Mouse (Mus musculus) kidney, embryonic 14.5 days (tissue): ENCODE measurements around the gene Shroom3. TPM values are rescaled to one million over a fixed set of nuclear protein-coding genes. Genes with fewer than 3 reads are reported as not detected.

Experiments
- ATAC-seq: fragments of 200-750 bp; cut with Nextera tagmentation; 2 replicates; pipeline ENCODE4 v1.8.0; 2017; ENCODE audit warnings: moderate number of reproducible peaks, mild to moderate bottlenecking, moderate TSS enrichment, moderate library complexity; ENCODE audit not compliant: low FRiP score, low TSS enrichment
- H3K27ac ChIP-seq: fragments of 300-500 bp; sonication (generic); 2 replicates; pipeline ENCODE4 v1.5.1; 2014; ENCODE audit warnings: low read depth, mild to moderate bottlenecking, low read length, moderate library complexity, mixed read lengths
- H3K27me3 ChIP-seq: fragments of 300-500 bp; sonication (generic); 2 replicates; pipeline ENCODE4 v1.6.1; 2014; ENCODE audit warnings: mild to moderate bottlenecking, low read length; ENCODE audit not compliant: control insufficient read depth, insufficient read depth
- H3K36me3 ChIP-seq: fragments of 300-500 bp; sonication (generic); 2 replicates; pipeline ENCODE4 v1.6.1; 2014; ENCODE audit warnings: low read length, mixed read lengths; ENCODE audit not compliant: control insufficient read depth, insufficient read depth
- H3K4me1 ChIP-seq: fragments of 300-500 bp; sonication (generic); 2 replicates; pipeline ENCODE4 v1.6.1; 2014; ENCODE audit warnings: low read length, mixed read lengths; ENCODE audit not compliant: control insufficient read depth, insufficient read depth
- H3K4me2 ChIP-seq: fragments of 300-500 bp; sonication (generic); replicated peaks from 2 replicates; pipeline ENCODE4 v1.6.1; 2014; ENCODE audit warnings: low read depth, mild to moderate bottlenecking, low read length
- H3K4me3 ChIP-seq: fragments of 300-500 bp; sonication (generic); 2 replicates; pipeline ENCODE4 v1.5.1; 2014; ENCODE audit warnings: mild to moderate bottlenecking, low read length
- H3K9ac ChIP-seq: fragments of 300-500 bp; sonication (generic); 2 replicates; pipeline ENCODE4 v1.6.1; 2014; ENCODE audit warnings: low read depth, mild to moderate bottlenecking, low read length, moderate library complexity
- H3K9me3 ChIP-seq: fragments of 300-500 bp; sonication (generic); 2 replicates; pipeline ENCODE4 v1.6.1; 2016; ENCODE audit warnings: low read length; ENCODE audit not compliant: control insufficient read depth
- WGBS: fragments of 180-500 bp; shearing (Covaris S2); extraction: QIAGEN DNeasy Blood & Tissue Kit; methylation state at CpG from one replicate; pipeline ENCODE4 v1.1.7; 2014; 5-methylcytosine and 5-hydroxymethylcytosine counted together
- polyA plus RNA-seq: library from polyadenylated mRNA; unstranded; fragments of >200 nt; fragmentation: Nextera tagmentation; extraction: Ambion mirVana; gene quantifications from 2 replicates; pipeline ENCODE4 v1.2.1, GENCODE M21; 2014

Shroom3 gene
- polyA plus RNA-seq, 1 experiment from 2014 or later = 16.0 TPM

GRCm38 (mm10) chr5:92675574-92675920, 7.7 kb upstream of the Shroom3 start:
- peak overlapping the region; percentile 32; the same call in 1 of the 2 replicates for H3K9ac ChIP-seq
- H3K9me3 ChIP-seq = no peaks in the 10 kb centered on the region
- under 1% methylated on average over 9 of the region's 9 CpGs for WGBS
- no peak for ATAC-seq
- no peaks in the 10 kb centered on the region for H3K36me3 ChIP-seq
- H3K4me3 ChIP-seq = peak overlapping the region; percentile 44
- H3K27me3 ChIP-seq = no peaks in the 10 kb centered on the region
- 0 out of 2 replicates have a peak, but pooled peaks cover 12% of the 10 kb centered on the region for H3K4me1 ChIP-seq
- H3K4me2 ChIP-seq = peak overlapping the region; percentile 79
- no peak overlapping the region for H3K27ac ChIP-seq

GRCm38 (mm10) chr5:92679441-92679840, 3.8 kb upstream of the Shroom3 start:
- H3K4me1 ChIP-seq = peaks cover 12% of the 10 kb centered on the region; the same call in 1 of the 2 replicates
- no peak overlapping the region for H3K27ac ChIP-seq
- H3K9ac ChIP-seq = no peak overlapping the region
- H3K9me3 ChIP-seq = no peaks in the 10 kb centered on the region
- no peak for ATAC-seq
- no peak overlapping the region for H3K4me2 ChIP-seq
- H3K27me3 ChIP-seq = peaks cover 6% of the 10 kb centered on the region; the same call in 1 of the 2 replicates
- no peak overlapping the region for H3K4me3 ChIP-seq
- no peaks in the 10 kb centered on the region for H3K36me3 ChIP-seq
- 37% methylated on average over 4 of the region's 4 CpGs for WGBS

GRCm38 (mm10) chr5:92681861-92682260, 1.4 kb upstream of the Shroom3 start:
- Histone ChIP-seq H3K4me2 (no peak overlapping the region), H3K4me1 (no peaks in the 10 kb centered on the region; the same call in 1 of the 2 replicates), H3K27me3 (peaks cover 6% of the 10 kb centered on the region; the same call in 1 of the 2 replicates), H3K9ac (no peak overlapping the region), H3K36me3 (no peaks in the 10 kb centered on the region), H3K9me3 (no peaks in the 10 kb centered on the region), H3K27ac (no peak overlapping the region), H3K4me3 (no peak overlapping the region)
- ATAC-seq = no peak
- WGBS = 92% methylated on average over 10 of the region's 10 CpGs

GRCm38 (mm10) chr5:92682621-92683348, 450 bp upstream of the Shroom3 start:
- no peaks in the 10 kb centered on the region for H3K36me3 ChIP-seq
- WGBS = 2% methylated on average over 39 of the region's 39 CpGs
- H3K4me1 ChIP-seq = no peaks in the 10 kb centered on the region; the same call in 1 of the 2 replicates
- no peaks in the 10 kb centered on the region for H3K9me3 ChIP-seq
- H3K27me3 ChIP-seq = peaks cover 6% of the 10 kb centered on the region; the same call in 1 of the 2 replicates
- H3K4me3 ChIP-seq = peak overlapping the region; percentile 44
- no peak overlapping the region for H3K27ac ChIP-seq
- no peak for ATAC-seq
- peak overlapping the region; percentile 50 for H3K9ac ChIP-seq
- peak overlapping the region; percentile 89 for H3K4me2 ChIP-seq

- no peak overlapping the region for H3K9ac ChIP-seq
- H3K9me3 ChIP-seq = 0 out of 2 replicates have a peak, but pooled peaks cover 2% of the 10 kb centered on the region
- peak overlapping the region; percentile 89 for H3K4me2 ChIP-seq
- no peaks in the 10 kb centered on the region for H3K36me3 ChIP-seq
- peak overlapping the region; percentile 44 for H3K4me3 ChIP-seq
- no peaks in the 10 kb centered on the region; the same call in 1 of the 2 replicates for H3K4me1 ChIP-seq
- ATAC-seq = no peak
- H3K27ac ChIP-seq = no peak overlapping the region
- H3K27me3 ChIP-seq = peaks cover 6% of the 10 kb centered on the region; the same call in 1 of the 2 replicates
- 20% methylated on average over 9 of the region's 9 CpGs for WGBS
Observed at GRCm38 (mm10) chr5:92683871-92684475, 738 bp downstream of the Shroom3 start.

GRCm38 (mm10) chr5:92684715-92685460, 1.7 kb downstream of the Shroom3 start:
- Histone ChIP-seq H3K4me1 (no peaks in the 10 kb centered on the region; the same call in 1 of the 2 replicates), H3K36me3 (no peaks in the 10 kb centered on the region), H3K9me3 (0 out of 2 replicates have a peak, but pooled peaks cover 3% of the 10 kb centered on the region), H3K4me2 (no peak overlapping the region), H3K4me3 (no peak overlapping the region), H3K9ac (no peak overlapping the region), H3K27me3 (peaks cover 6% of the 10 kb centered on the region; the same call in 1 of the 2 replicates), H3K27ac (no peak overlapping the region)
- WGBS = 92% methylated on average over 16 of the region's 16 CpGs
- ATAC-seq = no peak

- Histone ChIP-seq H3K9ac (no peak overlapping the region), H3K36me3 (no peaks in the 10 kb centered on the region), H3K27me3 (peaks cover 6% of the 10 kb centered on the region; the same call in 1 of the 2 replicates), H3K4me3 (no peak overlapping the region), H3K9me3 (0 out of 2 replicates have a peak, but pooled peaks cover 3% of the 10 kb centered on the region), H3K27ac (no peak overlapping the region), H3K4me2 (no peak overlapping the region), H3K4me1 (no peaks in the 10 kb centered on the region; the same call in 1 of the 2 replicates)
- ATAC-seq = no peak
- 86% methylated on average over 5 of the region's 5 CpGs for WGBS
Observed at GRCm38 (mm10) chr5:92688124-92688523, 4.9 kb downstream of the Shroom3 start.

GRCm38 (mm10) chr5:92688569-92688968, 5.3 kb downstream of the Shroom3 start:
- Histone ChIP-seq H3K9ac (no peak overlapping the region), H3K27me3 (peaks cover 1% of the 10 kb centered on the region; the same call in 1 of the 2 replicates), H3K4me1 (no peaks in the 10 kb centered on the region; the same call in 1 of the 2 replicates), H3K36me3 (no peaks in the 10 kb centered on the region), H3K4me2 (no peak overlapping the region), H3K27ac (no peak overlapping the region), H3K4me3 (no peak overlapping the region), H3K9me3 (0 out of 2 replicates have a peak, but pooled peaks cover 3% of the 10 kb centered on the region)
- ATAC-seq = no peak
- WGBS = 91% methylated on average over 9 of the region's 9 CpGs
